Mouse (Mus musculus): ENCODE measurements around the gene Mtmr3. TPM values are rescaled to one million over a fixed set of nuclear protein-coding genes. Genes with fewer than 3 reads are reported as not detected.

The Mtmr3 gene
- total RNA-seq, 1 experiment, result 30.7 TPM

GRCm38 (mm10) chr11:4484541-4484940, 110.1 kb downstream of the Mtmr3 start:
- H3K9ac ChIP-seq (ENCODE audit: insufficient read depth, low read depth, low read length, poor library complexity, severe bottlenecking), result no peak overlapping the region
- H3K27ac ChIP-seq (ENCODE audit: insufficient read depth, low read depth, low read length, poor library complexity, severe bottlenecking), result no peak overlapping the region
- TF ChIP-seq MAFK (IDR thresholded peaks at IDR 0.05; ENCODE audit: insufficient read depth, low read depth, low read length), result no peak
- TF ChIP-seq HCFC1 (IDR thresholded peaks at IDR 0.05; ENCODE audit: borderline replicate concordance, insufficient read depth, low read length), result no peak
- TF ChIP-seq ZNF384 (IDR thresholded peaks at IDR 0.05; ENCODE audit: low read depth, low read length), result no peak
- no peak for TF ChIP-seq ZC3H11A (IDR thresholded peaks at IDR 0.05; ENCODE audit: borderline replicate concordance, low read depth, low read length)
- no peak for TF ChIP-seq CHD2 (IDR thresholded peaks at IDR 0.05; ENCODE audit: low read depth, low read length)
- DNase-seq (ENCODE audit: low read depth, low spot score), result no peak
- H3K9me3 ChIP-seq (ENCODE audit: control insufficient read depth, insufficient read depth, low read depth, low read length), result no peaks in the 10 kb centered on the region
- in situ Hi-C loops (cut with MboI; ENCODE audit: low sequenced_read_pairs in 2 of 2, unreplicated experiment in 2 of 2), result no loop called here
- no peak overlapping the region for H3K4me3 ChIP-seq (ENCODE audit: insufficient read depth in 1 of 2, low read depth in 1 of 2, low read length in 2 of 2, poor library complexity in 1 of 2, severe bottlenecking in 1 of 2)
- H3K4me1 ChIP-seq (ENCODE audit: control insufficient read depth in 2 of 2, insufficient read depth in 2 of 2, low read length in 2 of 2, poor library complexity in 1 of 2), result no peaks in the 10 kb centered on the region; a peak in 1 of 4 replicates
- H3K36me3 ChIP-seq (ENCODE audit: control insufficient read depth, insufficient read depth, low read length, poor library complexity, severe bottlenecking), result peaks cover 58% of the 10 kb centered on the region

GRCm38 (mm10) chr11:4482641-4483040, 112.0 kb downstream of the Mtmr3 start:
- TF ChIP-seq CHD2 (IDR thresholded peaks at IDR 0.05; ENCODE audit: low read depth, low read length) (no peak), ZC3H11A (IDR thresholded peaks at IDR 0.05; ENCODE audit: borderline replicate concordance, low read depth, low read length) (no peak), ZNF384 (IDR thresholded peaks at IDR 0.05; ENCODE audit: low read depth, low read length) (no peak), MAFK (IDR thresholded peaks at IDR 0.05; ENCODE audit: insufficient read depth, low read depth, low read length) (no peak), HCFC1 (IDR thresholded peaks at IDR 0.05; ENCODE audit: borderline replicate concordance, insufficient read depth, low read length) (no peak)
- no peaks in the 10 kb centered on the region for H3K9me3 ChIP-seq (ENCODE audit: control insufficient read depth, insufficient read depth, low read depth, low read length)
- H3K9ac ChIP-seq (ENCODE audit: insufficient read depth, low read depth, low read length, poor library complexity, severe bottlenecking), result no peak overlapping the region
- peaks cover 47% of the 10 kb centered on the region for H3K36me3 ChIP-seq (ENCODE audit: control insufficient read depth, insufficient read depth, low read length, poor library complexity, severe bottlenecking)
- no peak for DNase-seq (ENCODE audit: low read depth, low spot score)
- H3K4me3 ChIP-seq (ENCODE audit: insufficient read depth in 1 of 2, low read depth in 1 of 2, low read length in 2 of 2, poor library complexity in 1 of 2, severe bottlenecking in 1 of 2), result no peak overlapping the region
- in situ Hi-C loops (cut with MboI; ENCODE audit: low sequenced_read_pairs in 2 of 2, unreplicated experiment in 2 of 2), result no loop called here
- H3K27ac ChIP-seq (ENCODE audit: insufficient read depth, low read depth, low read length, poor library complexity, severe bottlenecking), result no peak overlapping the region
- no peaks in the 10 kb centered on the region for H3K4me1 ChIP-seq (ENCODE audit: control insufficient read depth in 2 of 2, insufficient read depth in 2 of 2, low read length in 2 of 2, poor library complexity in 1 of 2)

DNA sequence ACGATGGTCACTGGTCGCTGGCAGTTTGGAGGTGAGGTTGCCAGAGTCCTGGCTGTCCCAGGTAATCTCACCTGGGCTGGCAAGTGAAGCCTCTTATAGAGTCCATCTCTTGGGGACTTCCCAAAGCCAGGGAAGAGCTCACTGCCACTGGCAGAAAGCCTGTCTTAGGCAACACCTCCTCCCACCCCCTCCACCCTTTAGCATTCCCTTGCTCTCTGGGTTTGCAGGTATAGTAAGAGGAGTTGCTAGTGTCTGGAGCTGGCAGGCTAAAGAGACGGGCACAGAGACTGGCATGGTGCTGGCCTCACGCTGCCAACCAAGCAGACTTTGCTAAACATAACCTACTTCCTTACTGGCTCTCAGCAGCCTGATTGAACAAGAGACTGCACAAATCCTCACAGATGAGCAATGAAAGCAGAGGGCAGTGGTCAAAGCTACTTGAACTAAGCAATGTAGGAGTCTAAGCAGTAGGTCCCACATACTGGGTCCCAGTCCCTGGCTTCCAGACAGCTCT, 118.4 kb downstream of the Mtmr3 start:
- no peak for DNase-seq (ENCODE audit: low read depth, low spot score)
- peaks cover 8% of the 10 kb centered on the region; the same call in 1 of the 2 replicates for H3K36me3 ChIP-seq (ENCODE audit: control insufficient read depth, insufficient read depth, low read length, poor library complexity, severe bottlenecking)
- TF ChIP-seq CHD2 (IDR thresholded peaks at IDR 0.05; ENCODE audit: low read depth, low read length) (no peak), ZC3H11A (IDR thresholded peaks at IDR 0.05; ENCODE audit: borderline replicate concordance, low read depth, low read length) (no peak), MAFK (IDR thresholded peaks at IDR 0.05; ENCODE audit: insufficient read depth, low read depth, low read length) (no peak), ZNF384 (IDR thresholded peaks at IDR 0.05; ENCODE audit: low read depth, low read length) (no peak), HCFC1 (IDR thresholded peaks at IDR 0.05; ENCODE audit: borderline replicate concordance, insufficient read depth, low read length) (no peak)
- no peak overlapping the region for H3K27ac ChIP-seq (ENCODE audit: insufficient read depth, low read depth, low read length, poor library complexity, severe bottlenecking)
- H3K9me3 ChIP-seq (ENCODE audit: control insufficient read depth, insufficient read depth, low read depth, low read length), result no peaks in the 10 kb centered on the region
- H3K9ac ChIP-seq (ENCODE audit: insufficient read depth, low read depth, low read length, poor library complexity, severe bottlenecking), result no peak overlapping the region
- in situ Hi-C loops (cut with MboI; ENCODE audit: low sequenced_read_pairs in 2 of 2, unreplicated experiment in 2 of 2), result no loop called here
- 0 out of 4 replicates have a peak, but pooled peaks cover 2 to 3% of the 10 kb centered on the region in 2 experiments for H3K4me1 ChIP-seq (ENCODE audit: control insufficient read depth in 2 of 2, insufficient read depth in 2 of 2, low read length in 2 of 2, poor library complexity in 1 of 2)
- no peak overlapping the region for H3K4me3 ChIP-seq (ENCODE audit: insufficient read depth in 1 of 2, low read depth in 1 of 2, low read length in 2 of 2, poor library complexity in 1 of 2, severe bottlenecking in 1 of 2)

GRCm38 (mm10) chr11:4472464-4473179, 122.0 kb downstream of the Mtmr3 start:
- DNase-seq (ENCODE audit: low read depth, low spot score), result no peak
- Histone ChIP-seq H3K9ac (ENCODE audit: insufficient read depth, low read depth, low read length, poor library complexity, severe bottlenecking) (no peak overlapping the region), H3K36me3 (ENCODE audit: control insufficient read depth, insufficient read depth, low read length, poor library complexity, severe bottlenecking) (no peaks in the 10 kb centered on the region), H3K9me3 (ENCODE audit: control insufficient read depth, insufficient read depth, low read depth, low read length) (no peaks in the 10 kb centered on the region), H3K27ac (ENCODE audit: insufficient read depth, low read depth, low read length, poor library complexity, severe bottlenecking) (no peak overlapping the region), H3K4me3 (ENCODE audit: insufficient read depth in 1 of 2, low read depth in 1 of 2, low read length in 2 of 2, poor library complexity in 1 of 2, severe bottlenecking in 1 of 2) (no peak overlapping the region), H3K4me1 (ENCODE audit: control insufficient read depth in 2 of 2, insufficient read depth in 2 of 2, low read length in 2 of 2, poor library complexity in 1 of 2) (peaks cover 2 to 5% of the 10 kb centered on the region in 2 experiments; a peak in 1 of 4 replicates)
- in situ Hi-C loops (cut with MboI; ENCODE audit: low sequenced_read_pairs in 2 of 2, unreplicated experiment in 2 of 2), result no loop called here
- no peak for TF ChIP-seq MAFK (IDR thresholded peaks at IDR 0.05; ENCODE audit: insufficient read depth, low read depth, low read length)
- TF ChIP-seq HCFC1 (IDR thresholded peaks at IDR 0.05; ENCODE audit: borderline replicate concordance, insufficient read depth, low read length), result no peak
- TF ChIP-seq ZNF384 (IDR thresholded peaks at IDR 0.05; ENCODE audit: low read depth, low read length), result no peak

Measured in ES-E14 (cell line).